Mouse (Mus musculus) neural tube, embryonic 11.5 days (tissue): Measurements from ENCODE around the gene Adipor1. TPM values are rescaled to one million over a fixed set of nuclear protein-coding genes. Genes with fewer than 3 reads are reported as not detected.
"Not testable (repeated sequence)": the region's sequence is repeated elsewhere in the genome, so short reads cannot be mapped to it uniquely, and the experiment has no call there.

ENCODE experiments used
- ATAC-seq: fragments of 200-750 bp; cut with Nextera tagmentation; 2 replicates; pipeline ENCODE4 v1.8.0; 2017; ENCODE audit warnings: moderate number of reproducible peaks, mild to moderate bottlenecking, moderate TSS enrichment, moderate library complexity; ENCODE audit not compliant: insufficient read depth, low FRiP score, low TSS enrichment
- DNase-seq: peaks from one replicate; pipeline ENCODE4 v3.0.0-alpha.2; 2015; ENCODE audit warnings: low spot score
- H3K27ac ChIP-seq: fragments of 300-500 bp; sonication (generic); 2 replicates; pipeline ENCODE4 v1.5.1; 2014; ENCODE audit warnings: low read depth, mild to moderate bottlenecking, low read length
- H3K27me3 ChIP-seq: fragments of 300-500 bp; sonication (generic); 2 replicates; pipeline ENCODE4 v1.6.1; 2014; ENCODE audit warnings: mild to moderate bottlenecking, low read length, mixed read lengths; ENCODE audit not compliant: control insufficient read depth, insufficient read depth
- H3K36me3 ChIP-seq: fragments of 300-500 bp; sonication (generic); 2 replicates; pipeline ENCODE4 v1.6.1; 2014; ENCODE audit warnings: mild to moderate bottlenecking, low read length, moderate library complexity, mixed read lengths; ENCODE audit not compliant: control insufficient read depth, insufficient read depth
- H3K4me1 ChIP-seq: fragments of 300-500 bp; sonication (generic); 2 replicates; pipeline ENCODE4 v1.6.1; 2014; ENCODE audit warnings: low read length, mixed read lengths; ENCODE audit not compliant: control insufficient read depth, insufficient read depth
- H3K4me2 ChIP-seq: fragments of 300-500 bp; sonication (generic); 2 replicates; pipeline ENCODE4 v1.6.1; 2014; ENCODE audit warnings: low read depth, mild to moderate bottlenecking, moderate library complexity
- H3K4me3 ChIP-seq: fragments of 300-500 bp; sonication (generic); 2 replicates; pipeline ENCODE4 v1.5.1; 2014; ENCODE audit warnings: low read depth, low read length
- H3K9ac ChIP-seq: fragments of 300-500 bp; sonication (generic); 2 replicates; pipeline ENCODE4 v1.6.1; 2014; ENCODE audit warnings: mild to moderate bottlenecking, low read length
- H3K9me3 ChIP-seq: fragments of 300-500 bp; sonication (generic); 2 replicates; pipeline ENCODE4 v1.6.1; 2016; ENCODE audit warnings: low read length; ENCODE audit not compliant: control insufficient read depth
- WGBS: fragments of 180-500 bp; shearing (Covaris S2); extraction: QIAGEN DNeasy Blood & Tissue Kit; methylation state at CpG from one replicate; pipeline ENCODE4 v1.1.7; 2014; 5-methylcytosine and 5-hydroxymethylcytosine counted together
- polyA plus RNA-seq: library from polyadenylated mRNA; unstranded; fragments of >200 nt; fragmentation: Nextera tagmentation; extraction: Ambion mirVana; gene quantifications from 2 replicates; pipeline ENCODE4 v1.2.1, GENCODE M21; 2014

Gene Adipor1
- polyA plus RNA-seq, 1 experiment from 2014 or later, result 83.8 TPM

GRCm38 (mm10) chr1:134433473-134433872, 18.3 kb downstream of the Adipor1 start:
- WGBS, result 86% methylated on average over 4 of the region's 4 CpGs
- Histone ChIP-seq H3K27ac (no peak overlapping the region), H3K9me3 (no peaks in the 10 kb centered on the region), H3K36me3 (peaks cover under 1% of the 10 kb centered on the region; the same call in 1 of the 2 replicates), H3K9ac (no peak overlapping the region), H3K4me3 (no peak overlapping the region), H3K4me1 (no peaks in the 10 kb centered on the region), H3K27me3 (no peaks in the 10 kb centered on the region), H3K4me2 (no peak overlapping the region)
- ATAC-seq (no peak), DNase-seq (no peak)

GRCm38 (mm10) chr1:134435414-134435813, 20.2 kb downstream of the Adipor1 start:
- no peaks in the 10 kb centered on the region for H3K36me3 ChIP-seq
- ATAC-seq, result no peak
- no peak overlapping the region for H3K27ac ChIP-seq
- H3K9me3 ChIP-seq, result no peaks in the 10 kb centered on the region
- no peak overlapping the region for H3K4me3 ChIP-seq
- no peak overlapping the region for H3K4me2 ChIP-seq
- 31% methylated on average over 4 of the region's 4 CpGs for WGBS
- no peak for DNase-seq
- no peaks in the 10 kb centered on the region for H3K4me1 ChIP-seq
- H3K9ac ChIP-seq, result no peak overlapping the region
- H3K27me3 ChIP-seq, result no peaks in the 10 kb centered on the region

GRCm38 (mm10) chr1:134440437-134440836, 25.3 kb downstream of the Adipor1 start:
- ATAC-seq, result no peak
- no peaks in the 10 kb centered on the region for H3K27me3 ChIP-seq

GRCm38 (mm10) chr1:134441737-134442136, 26.6 kb downstream of the Adipor1 start:
- ATAC-seq, H3K27ac ChIP-seq, H3K4me2 ChIP-seq, H3K9ac ChIP-seq, H3K27me3 ChIP-seq, H3K4me3 ChIP-seq, DNase-seq, H3K4me1 ChIP-seq, H3K36me3 ChIP-seq, H3K9me3 ChIP-seq: not testable (repeated sequence)
- 89% methylated on average over 6 of the region's 10 CpGs for WGBS

More at GRCm38 (mm10) chr1:134440437-134440836, 25.3 kb downstream of the Adipor1 start:
- 97% methylated on average over 6 of the region's 6 CpGs for WGBS
- Histone ChIP-seq H3K4me1 (no peaks in the 10 kb centered on the region), H3K36me3 (no peaks in the 10 kb centered on the region), H3K4me3 (no peak overlapping the region), H3K27ac (no peak overlapping the region), H3K9ac (no peak overlapping the region), H3K9me3 (no peaks in the 10 kb centered on the region), H3K4me2 (no peak overlapping the region)
- no peak for DNase-seq

- WGBS, result 93% methylated on average over 3 of the region's 3 CpGs
- ATAC-seq, result no peak
- no peak overlapping the region for H3K27ac ChIP-seq
- no peaks in the 10 kb centered on the region for H3K4me1 ChIP-seq
- no peak overlapping the region for H3K4me2 ChIP-seq
- DNase-seq, result no peak
- H3K36me3 ChIP-seq, result no peaks in the 10 kb centered on the region
- H3K4me3 ChIP-seq, result no peak overlapping the region
- no peaks in the 10 kb centered on the region for H3K9me3 ChIP-seq
- H3K9ac ChIP-seq, result no peak overlapping the region
- H3K27me3 ChIP-seq, result no peaks in the 10 kb centered on the region
These were observed 27.2 kb downstream of the Adipor1 start for GRCm38 (mm10) chr1:134442394-134442793.

- not testable (repeated sequence) for H3K9ac ChIP-seq, H3K4me3 ChIP-seq, H3K27ac ChIP-seq, H3K4me1 ChIP-seq, H3K27me3 ChIP-seq, ATAC-seq, H3K9me3 ChIP-seq, H3K36me3 ChIP-seq, DNase-seq, H3K4me2 ChIP-seq
- WGBS, result 86% methylated on average over 1 of the region's 1 CpGs
These were observed 28.1 kb downstream of the Adipor1 start for GRCm38 (mm10) chr1:134443288-134443687.

- H3K27ac ChIP-seq, result no peak overlapping the region
- no peak overlapping the region for H3K4me2 ChIP-seq
- DNase-seq, result no peak
- H3K4me3 ChIP-seq, result no peak overlapping the region
- no peak for ATAC-seq
- H3K9me3 ChIP-seq, result no peaks in the 10 kb centered on the region
- no peaks in the 10 kb centered on the region for H3K36me3 ChIP-seq
- 90% methylated on average over 2 of the region's 2 CpGs for WGBS
- H3K27me3 ChIP-seq, result no peaks in the 10 kb centered on the region
- H3K4me1 ChIP-seq, result no peaks in the 10 kb centered on the region
- no peak overlapping the region for H3K9ac ChIP-seq
These were observed 30.2 kb downstream of the Adipor1 start for GRCm38 (mm10) chr1:134445418-134445817.

GRCm38 (mm10) chr1:134448537-134448936, 33.4 kb downstream of the Adipor1 start:
- not testable (repeated sequence) for H3K4me2 ChIP-seq, H3K27me3 ChIP-seq, ATAC-seq, H3K9ac ChIP-seq, H3K4me3 ChIP-seq, H3K36me3 ChIP-seq, H3K4me1 ChIP-seq, H3K27ac ChIP-seq, H3K9me3 ChIP-seq, DNase-seq
- 68% methylated on average over 3 of the region's 3 CpGs for WGBS

GRCm38 (mm10) chr1:134450201-134450600, 35.0 kb downstream of the Adipor1 start:
- no peak for DNase-seq
- no peaks in the 10 kb centered on the region for H3K27me3 ChIP-seq
- H3K27ac ChIP-seq, result no peak overlapping the region
- H3K9me3 ChIP-seq, result no peaks in the 10 kb centered on the region
- no peaks in the 10 kb centered on the region for H3K36me3 ChIP-seq
- WGBS, result 80% methylated on average over 4 of the region's 4 CpGs
- ATAC-seq, result no peak
- H3K4me2 ChIP-seq, result no peak overlapping the region
- no peak overlapping the region for H3K4me3 ChIP-seq
- H3K9ac ChIP-seq, result no peak overlapping the region
- H3K4me1 ChIP-seq, result no peaks in the 10 kb centered on the region
